Mouse (Mus musculus) heart, embryonic 13.5 days (tissue): ENCODE results near the gene Mef2d. TPM values are rescaled to one million over a fixed set of nuclear protein-coding genes. Genes with fewer than 3 reads are reported as not detected.
A peak's percentile ranks its signal among the peaks of the same experiment; 100 is the strongest.

Experiments used
- ATAC-seq: fragments of 200-750 bp; cut with Nextera tagmentation; 2 replicates; pipeline ENCODE4 v1.8.0; 2017; ENCODE audit warnings: moderate TSS enrichment; ENCODE audit not compliant: insufficient number of reproducible peaks, low FRiP score, low TSS enrichment; ENCODE audit errors: extremely low read depth
- H3K27ac ChIP-seq: fragments of 300-500 bp; sonication (generic); replicated peaks from 2 replicates; pipeline ENCODE4 v1.5.1; 2015; ENCODE audit warnings: moderate library complexity, mild to moderate bottlenecking, inconsistent platforms
- H3K27me3 ChIP-seq: fragments of 300-500 bp; sonication (generic); replicated peaks from 2 replicates; pipeline ENCODE4 v1.6.1; 2015; ENCODE audit warnings: mild to moderate bottlenecking, inconsistent platforms
- H3K36me3 ChIP-seq: fragments of 300-500 bp; sonication (generic); 2 replicates; pipeline ENCODE4 v1.6.1; 2015; ENCODE audit warnings: mild to moderate bottlenecking, inconsistent platforms
- H3K4me1 ChIP-seq: fragments of 300-500 bp; sonication (generic); 2 replicates; pipeline ENCODE4 v1.6.1; 2015; ENCODE audit warnings: inconsistent platforms
- H3K4me2 ChIP-seq: fragments of 300-500 bp; sonication (generic); 2 replicates; pipeline ENCODE4 v1.6.1; 2015; ENCODE audit warnings: inconsistent platforms, mild to moderate bottlenecking, moderate library complexity
- H3K4me3 ChIP-seq: fragments of 300-500 bp; sonication (generic); 2 replicates; pipeline ENCODE4 v1.5.1; 2015; ENCODE audit warnings: moderate library complexity, mild to moderate bottlenecking, inconsistent platforms
- H3K9ac ChIP-seq: fragments of 300-500 bp; sonication (generic); 2 replicates; pipeline ENCODE4 v1.6.1; 2015; ENCODE audit warnings: inconsistent platforms, mild to moderate bottlenecking, moderate library complexity
- H3K9me3 ChIP-seq: fragments of 300-500 bp; sonication (generic); 2 replicates; pipeline ENCODE4 v1.6.1; 2016; ENCODE audit warnings: inconsistent platforms
- WGBS: fragments of 180-500 bp; shearing (Covaris S2); methylation state at CpG from one replicate; pipeline ENCODE4 v1.1.7; 2015; ENCODE audit warnings: mixed read lengths; 5-methylcytosine and 5-hydroxymethylcytosine counted together
- polyA plus RNA-seq: library from polyadenylated mRNA; unstranded; fragments of >200 nt; fragmentation: Nextera tagmentation; extraction: Ambion mirVana; gene quantifications from 2 replicates; pipeline ENCODE4 v1.2.1, GENCODE M21; 2015

The Mef2d gene
- polyA plus RNA-seq, 1 experiment from 2014 or later: 37.1 TPM

- no peak for ATAC-seq
- Histone ChIP-seq H3K4me1 (no peaks in the 10 kb centered on the region), H3K4me2 (no peak overlapping the region), H3K9ac (no peak overlapping the region), H3K9me3 (no peaks in the 10 kb centered on the region), H3K27me3 (peaks cover 55% of the 10 kb centered on the region), H3K27ac (no peak overlapping the region), H3K4me3 (no peak overlapping the region), H3K36me3 (no peaks in the 10 kb centered on the region)
- 18% methylated on average over 3 of the region's 3 CpGs for WGBS
Observed at GRCm38 (mm10) chr3:88191146-88191545, 49.0 kb downstream of the Mef2d start.

DNA sequence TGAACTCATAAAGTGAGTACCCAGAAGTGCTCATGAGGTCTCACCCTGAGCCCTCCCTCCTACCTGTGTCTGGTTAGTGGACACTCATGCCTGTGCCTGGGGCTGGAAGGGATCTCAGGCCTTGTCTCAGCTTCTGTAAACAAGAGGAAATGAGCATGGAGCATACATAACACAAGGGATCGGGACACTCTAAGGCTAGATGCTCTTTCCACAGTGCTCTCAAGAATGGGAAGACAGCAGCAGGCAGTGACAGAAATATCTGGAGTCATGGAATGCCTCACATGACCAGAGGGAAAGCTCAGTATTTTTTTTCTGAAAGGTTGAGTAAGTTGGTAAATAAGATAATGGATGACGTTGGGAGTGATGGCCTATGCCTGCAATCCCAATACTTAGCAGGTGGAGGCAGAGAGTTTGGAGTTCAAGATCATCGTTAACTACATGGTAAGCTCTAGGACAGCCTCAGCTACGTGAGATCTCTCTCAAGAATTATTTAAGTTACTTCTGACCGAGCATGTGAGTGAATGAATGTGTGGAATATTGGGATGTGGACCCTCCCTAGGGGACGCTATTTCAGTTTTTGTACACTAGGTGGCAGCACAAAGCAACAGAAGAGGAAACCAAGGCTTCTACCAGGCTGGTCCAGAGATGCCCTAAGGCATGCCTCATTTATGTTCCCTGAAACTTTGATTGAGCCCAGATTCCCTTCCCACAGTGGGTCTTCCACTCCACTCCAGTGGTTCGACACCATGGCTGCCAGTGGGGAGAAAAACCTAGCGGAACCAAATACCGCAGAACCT is 49.8 kb downstream of the Mef2d start:
- 27% methylated on average over 9 of the region's 9 CpGs for WGBS
- H3K4me1 ChIP-seq: no peaks in the 10 kb centered on the region
- ATAC-seq: no peak
- H3K27me3 ChIP-seq: peaks cover 64% of the 10 kb centered on the region
- no peak overlapping the region for H3K9ac ChIP-seq
- no peak overlapping the region for H3K4me3 ChIP-seq
- H3K4me2 ChIP-seq: no peak overlapping the region
- no peaks in the 10 kb centered on the region for H3K36me3 ChIP-seq
- no peak overlapping the region for H3K27ac ChIP-seq
- H3K9me3 ChIP-seq: no peaks in the 10 kb centered on the region

GRCm38 (mm10) chr3:88197741-88198504 is 55.8 kb downstream of the Mef2d start:
- H3K4me3 ChIP-seq: no peak overlapping the region
- no peaks in the 10 kb centered on the region for H3K9me3 ChIP-seq
- H3K27me3 ChIP-seq: peaks cover 98% of the 10 kb centered on the region
- no peak for ATAC-seq
- H3K36me3 ChIP-seq: no peaks in the 10 kb centered on the region
- no peak overlapping the region for H3K9ac ChIP-seq
- no peak overlapping the region for H3K4me2 ChIP-seq
- 12% methylated on average over 10 of the region's 10 CpGs for WGBS
- H3K27ac ChIP-seq: no peak overlapping the region
- peaks cover 11% of the 10 kb centered on the region for H3K4me1 ChIP-seq

DNA sequence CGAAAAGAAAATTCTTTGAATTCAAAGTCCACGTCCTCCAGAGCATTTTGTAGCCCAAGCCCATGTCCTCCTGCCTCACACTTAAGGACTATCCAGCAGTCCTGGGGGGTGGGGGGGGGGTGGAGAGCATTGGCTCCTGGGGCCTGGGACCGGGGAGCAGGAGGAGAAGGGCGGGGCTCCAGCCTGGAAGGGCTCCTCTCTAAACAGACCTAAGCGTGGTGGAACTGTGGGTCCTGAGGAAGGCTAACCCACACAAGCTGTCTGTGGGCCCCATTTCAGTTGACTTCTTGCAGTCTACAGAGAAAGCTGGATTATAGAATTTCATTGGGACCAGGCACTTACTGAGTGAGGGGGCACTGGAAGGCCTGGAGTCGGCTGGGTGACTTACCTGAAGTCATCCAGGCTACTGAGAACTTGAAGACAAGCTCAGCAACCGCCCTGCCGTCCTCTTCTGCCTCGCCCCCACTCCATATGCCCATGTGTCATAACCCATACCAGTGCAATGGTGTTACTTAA is 56.4 kb downstream of the Mef2d start:
- no peak for ATAC-seq
- Histone ChIP-seq H3K9ac (no peak overlapping the region), H3K36me3 (no peaks in the 10 kb centered on the region), H3K27me3 (peaks cover 98% of the 10 kb centered on the region), H3K9me3 (no peaks in the 10 kb centered on the region), H3K27ac (no peak overlapping the region), H3K4me3 (no peak overlapping the region), H3K4me2 (no peak overlapping the region), H3K4me1 (peaks cover 11% of the 10 kb centered on the region)
- 4% methylated on average over 9 of the region's 9 CpGs for WGBS

DNA sequence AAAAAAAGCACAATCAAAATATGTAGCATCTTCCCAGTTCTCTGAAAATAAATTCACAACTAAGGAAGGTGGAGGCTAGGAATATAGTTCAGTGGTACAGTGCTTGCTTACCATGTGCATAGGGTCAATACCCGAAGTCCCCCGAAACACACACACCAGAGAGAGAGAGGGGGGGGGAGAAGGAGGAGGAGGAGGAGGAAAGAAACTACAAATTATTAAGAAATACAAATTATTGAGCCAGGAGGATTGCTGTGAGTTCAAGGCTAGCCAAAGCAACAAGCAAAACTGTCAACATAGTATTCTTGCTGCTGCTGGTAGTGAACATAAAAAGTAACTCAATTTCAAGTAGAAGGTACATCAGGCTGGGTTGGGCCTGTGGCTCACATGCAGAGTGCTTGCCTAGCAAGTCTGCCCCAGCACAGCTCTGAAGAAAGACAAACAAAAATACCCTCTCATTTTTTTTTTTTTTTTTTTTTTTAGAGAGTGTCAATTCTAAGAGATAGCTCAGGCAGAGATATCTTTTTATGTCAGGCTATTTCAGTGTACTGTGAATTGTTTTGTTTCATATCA is 57.5 kb downstream of the Mef2d start:
- Histone ChIP-seq H3K4me2 (no peak overlapping the region), H3K36me3 (no peaks in the 10 kb centered on the region), H3K4me3 (no peak overlapping the region), H3K4me1 (peaks cover 11% of the 10 kb centered on the region), H3K27me3 (peaks cover 98% of the 10 kb centered on the region), H3K27ac (no peak overlapping the region), H3K9me3 (no peaks in the 10 kb centered on the region), H3K9ac (no peak overlapping the region)
- no peak for ATAC-seq
- 30% methylated on average over 2 of the region's 2 CpGs for WGBS

DNA sequence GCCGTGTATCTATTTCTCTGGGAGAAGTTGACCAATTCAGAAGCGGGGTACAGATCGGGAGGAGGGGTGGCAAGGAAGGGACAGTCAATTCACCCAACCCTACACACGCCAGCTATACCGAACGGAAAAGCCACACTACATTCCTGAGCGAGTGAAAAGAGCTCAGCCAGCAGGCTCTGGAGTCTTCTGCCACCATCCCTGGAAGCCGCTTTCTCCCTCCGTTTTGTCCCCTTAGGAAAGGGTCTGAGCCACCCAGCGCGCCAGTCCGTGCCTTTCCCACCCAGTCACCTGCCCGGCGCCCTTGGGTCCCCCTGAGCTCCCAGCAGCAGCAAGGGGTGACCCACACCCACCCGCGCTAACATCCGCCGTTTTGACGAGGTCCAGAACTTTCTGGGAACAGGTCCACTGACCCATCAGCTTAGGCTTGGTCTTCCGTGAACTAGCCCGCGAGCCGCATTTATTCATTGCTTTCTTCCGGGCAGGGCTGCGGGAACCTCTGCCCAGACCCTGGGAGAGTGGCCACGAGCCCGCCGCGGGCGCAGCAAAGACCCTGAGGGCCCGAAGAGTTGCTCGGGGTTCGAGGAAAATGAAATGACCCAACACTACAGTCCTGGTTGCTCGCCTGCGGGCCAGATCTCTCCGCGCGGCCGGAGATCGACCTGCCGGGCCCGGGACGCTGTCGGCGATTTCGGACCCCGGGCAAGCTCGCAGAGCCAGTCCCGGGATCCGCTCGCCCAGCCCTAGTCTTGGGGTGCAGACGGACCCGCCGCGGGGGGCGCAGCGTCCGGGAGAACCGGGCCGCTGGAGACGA is 58.2 kb downstream of the Mef2d start:
- peak overlapping the region; percentile 61; the same call in 1 of the 2 replicates for H3K9ac ChIP-seq

GRCm38 (mm10) chr3:88200972-88201330 is 58.8 kb downstream of the Mef2d start:
- H3K9ac ChIP-seq: peak overlapping the region; percentile 61; the same call in 1 of the 2 replicates
- WGBS: under 1% methylated on average over 37 of the region's 37 CpGs
- ATAC-seq: no peak

More for the DNA sequence above, 58.2 kb downstream of the Mef2d start:
- Histone ChIP-seq H3K4me1 (peaks cover 11% of the 10 kb centered on the region), H3K4me3 (peak overlapping the region; percentile 46), H3K27me3 (peaks cover 100% of the 10 kb centered on the region), H3K27ac (no peak overlapping the region), H3K36me3 (no peaks in the 10 kb centered on the region), H3K9me3 (no peaks in the 10 kb centered on the region), H3K4me2 (peak overlapping the region; percentile 66)
- ATAC-seq: no peak
- WGBS: 1% methylated on average over 61 of the region's 61 CpGs

GRCm38 (mm10) chr3:88201640-88202039 is 59.5 kb downstream of the Mef2d start:
- no peak for ATAC-seq
- Histone ChIP-seq H3K27me3 (peaks cover 100% of the 10 kb centered on the region), H3K4me2 (no peak overlapping the region), H3K9ac (no peak overlapping the region), H3K4me1 (peaks cover 11% of the 10 kb centered on the region), H3K4me3 (no peak overlapping the region), H3K36me3 (no peaks in the 10 kb centered on the region), H3K27ac (no peak overlapping the region), H3K9me3 (no peaks in the 10 kb centered on the region)
- 17% methylated on average over 5 of the region's 5 CpGs for WGBS

More at GRCm38 (mm10) chr3:88200972-88201330, 58.8 kb downstream of the Mef2d start:
- Histone ChIP-seq H3K36me3 (no peaks in the 10 kb centered on the region), H3K4me3 (peak overlapping the region; percentile 46), H3K4me1 (peaks cover 11% of the 10 kb centered on the region), H3K27ac (no peak overlapping the region), H3K9me3 (no peaks in the 10 kb centered on the region), H3K4me2 (peak overlapping the region; percentile 66), H3K27me3 (peaks cover 100% of the 10 kb centered on the region)

- Histone ChIP-seq H3K27me3 (peaks cover 100% of the 10 kb centered on the region), H3K9ac (no peak overlapping the region), H3K36me3 (no peaks in the 10 kb centered on the region), H3K4me3 (no peak overlapping the region), H3K9me3 (no peaks in the 10 kb centered on the region), H3K27ac (no peak overlapping the region), H3K4me2 (no peak overlapping the region), H3K4me1 (peaks cover 11% of the 10 kb centered on the region)
- WGBS: 6% methylated on average over 6 of the region's 6 CpGs
- no peak for ATAC-seq
Observed at GRCm38 (mm10) chr3:88202986-88203385, 60.8 kb downstream of the Mef2d start.

- WGBS: 9% methylated on average over 5 of the region's 5 CpGs
- no peaks in the 10 kb centered on the region for H3K36me3 ChIP-seq
- no peak overlapping the region for H3K9ac ChIP-seq
Observed at GRCm38 (mm10) chr3:88203456-88203855, 61.3 kb downstream of the Mef2d start.

More at GRCm38 (mm10) chr3:88203456-88203855, 61.3 kb downstream of the Mef2d start:
- H3K4me3 ChIP-seq: no peak overlapping the region
- H3K4me2 ChIP-seq: no peak overlapping the region
- H3K27ac ChIP-seq: no peak overlapping the region
- ATAC-seq: no peak
- H3K4me1 ChIP-seq: peaks cover 11% of the 10 kb centered on the region
- no peaks in the 10 kb centered on the region for H3K9me3 ChIP-seq
- H3K27me3 ChIP-seq: peaks cover 100% of the 10 kb centered on the region
